Mouse (Mus musculus) forebrain, embryonic 13.5 days (tissue): ENCODE data around the gene Ncapd3. TPM values are rescaled to one million over a fixed set of nuclear protein-coding genes. Genes with fewer than 3 reads are reported as not detected.
A peak's percentile ranks its signal among the peaks of the same experiment; 100 is the strongest.

Experiments
- ATAC-seq: fragments of 200-750 bp; cut with Nextera tagmentation; 2 replicates; pipeline ENCODE4 v1.8.0; 2017
- H3K27ac ChIP-seq: fragments of 300-500 bp; sonication (generic); 2 replicates; pipeline ENCODE4 v1.5.1; 2015; ENCODE audit warnings: inconsistent platforms, mild to moderate bottlenecking, moderate library complexity
- H3K27me3 ChIP-seq: fragments of 300-500 bp; sonication (generic); 2 replicates; pipeline ENCODE4 v1.6.1; 2015; ENCODE audit warnings: mild to moderate bottlenecking, inconsistent platforms
- H3K36me3 ChIP-seq: fragments of 300-500 bp; sonication (generic); 2 replicates; pipeline ENCODE4 v1.6.1; 2015; ENCODE audit warnings: mild to moderate bottlenecking, inconsistent platforms; ENCODE audit not compliant: poor library complexity, severe bottlenecking
- H3K4me1 ChIP-seq: fragments of 300-500 bp; sonication (generic); 2 replicates; pipeline ENCODE4 v1.6.1; 2015; ENCODE audit warnings: inconsistent platforms
- H3K4me2 ChIP-seq: fragments of 300-500 bp; sonication (generic); 2 replicates; pipeline ENCODE4 v1.6.1; 2015; ENCODE audit warnings: inconsistent platforms, mild to moderate bottlenecking, moderate library complexity
- H3K4me3 ChIP-seq: fragments of 300-500 bp; sonication (generic); 2 replicates; pipeline ENCODE4 v1.5.1; 2015; ENCODE audit warnings: mild to moderate bottlenecking, inconsistent platforms
- H3K9ac ChIP-seq: fragments of 300-500 bp; sonication (generic); 2 replicates; pipeline ENCODE4 v1.6.1; 2015; ENCODE audit warnings: mild to moderate bottlenecking, inconsistent platforms
- H3K9me3 ChIP-seq: fragments of 300-500 bp; sonication (generic); replicated peaks from 2 replicates; pipeline ENCODE4 v1.6.1; 2016; ENCODE audit warnings: inconsistent platforms
- WGBS: fragments of 180-500 bp; shearing (Covaris S2); methylation state at CpG from one replicate; pipeline ENCODE4 v1.1.7; 2015; 5-methylcytosine and 5-hydroxymethylcytosine counted together
- polyA plus RNA-seq: library from polyadenylated mRNA; unstranded; fragments of >200 nt; fragmentation: Nextera tagmentation; extraction: Ambion mirVana; gene quantifications from 2 replicates; pipeline ENCODE4 v1.2.1, GENCODE M21; 2015

Ncapd3 gene
- polyA plus RNA-seq, 1 experiment from 2014 or later, result 26.5 TPM

DNA sequence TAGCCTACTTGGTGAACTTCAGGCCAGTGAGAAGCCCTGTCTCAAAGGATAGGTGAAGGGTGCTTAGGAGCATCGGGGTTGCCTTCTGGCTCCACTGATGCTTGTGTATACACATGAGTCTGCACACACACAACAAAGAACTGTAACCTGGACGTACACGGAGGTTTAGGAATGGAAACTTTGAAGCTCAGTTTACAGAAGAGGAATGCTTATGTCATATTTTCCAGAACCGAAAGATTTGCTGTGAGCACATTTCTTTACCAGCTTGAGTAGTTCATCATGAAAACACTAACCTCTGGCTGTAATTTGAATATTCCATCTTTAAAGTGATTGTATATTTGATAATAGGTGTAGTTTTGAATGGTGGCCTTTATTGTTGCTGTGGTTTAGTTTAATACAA, 40.9 kb downstream of the Ncapd3 start:
- H3K9me3 ChIP-seq, result 0 out of 2 replicates have a peak, but pooled peaks cover 4% of the 10 kb centered on the region
- no peak overlapping the region for H3K4me3 ChIP-seq
- H3K9ac ChIP-seq, result no peak overlapping the region
- 94% methylated on average over 4 of the region's 4 CpGs for WGBS
- H3K4me1 ChIP-seq, result no peaks in the 10 kb centered on the region
- H3K27ac ChIP-seq, result no peak overlapping the region
- H3K4me2 ChIP-seq, result no peak overlapping the region
- ATAC-seq, result no peak
- H3K36me3 ChIP-seq, result peaks cover 90% of the 10 kb centered on the region
- no peaks in the 10 kb centered on the region for H3K27me3 ChIP-seq

DNA sequence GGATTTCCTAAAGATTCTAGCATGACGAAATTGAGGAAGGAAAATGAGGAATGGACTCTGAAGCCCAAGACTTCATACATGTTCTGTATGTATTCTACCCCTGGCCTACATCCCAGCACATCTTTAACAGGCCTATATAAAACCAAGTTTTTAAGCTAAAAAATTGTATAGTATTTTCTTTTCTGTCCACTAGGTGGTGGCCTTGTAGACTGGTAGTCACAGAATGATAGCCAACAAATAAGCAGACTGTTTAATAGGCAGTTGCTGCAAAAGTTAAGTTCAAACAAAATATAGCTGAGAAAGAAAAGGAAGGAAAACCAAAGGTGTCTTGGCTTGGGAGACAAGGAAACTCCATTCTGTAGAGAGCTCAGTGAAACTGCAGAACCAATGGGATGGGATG, 44.7 kb downstream of the Ncapd3 start:
- Histone ChIP-seq H3K4me1 (no peaks in the 10 kb centered on the region), H3K9me3 (0 out of 2 replicates have a peak, but pooled peaks cover 3% of the 10 kb centered on the region), H3K36me3 (peaks cover 76% of the 10 kb centered on the region), H3K27me3 (no peaks in the 10 kb centered on the region), H3K4me2 (no peak overlapping the region), H3K4me3 (no peak overlapping the region), H3K27ac (no peak overlapping the region), H3K9ac (no peak overlapping the region)
- 81% methylated on average over 1 of the region's 1 CpGs for WGBS
- no peak for ATAC-seq

DNA sequence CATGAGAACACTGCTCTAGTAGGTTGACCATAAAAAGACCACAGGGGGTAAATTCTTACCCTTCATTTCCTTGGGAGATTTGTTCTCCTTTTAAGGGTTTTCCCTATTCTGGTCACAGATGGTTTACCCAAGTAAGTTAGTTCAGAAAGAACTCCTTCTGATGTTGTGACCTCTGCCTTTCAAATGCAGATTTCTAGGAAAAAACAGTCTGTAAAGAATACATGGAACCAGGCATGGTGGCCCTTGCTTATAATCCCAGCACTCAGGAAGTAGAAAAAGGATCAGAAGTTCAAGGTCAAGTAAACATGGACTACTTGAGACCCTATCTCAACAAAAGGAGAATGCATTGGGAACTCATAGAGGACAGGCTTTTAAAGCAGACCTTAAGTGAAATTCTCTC, 45.8 kb downstream of the Ncapd3 start:
- Histone ChIP-seq H3K27ac (no peak overlapping the region), H3K27me3 (no peaks in the 10 kb centered on the region), H3K4me1 (no peaks in the 10 kb centered on the region), H3K4me3 (no peak overlapping the region), H3K4me2 (no peak overlapping the region), H3K9ac (no peak overlapping the region), H3K36me3 (peaks cover 74% of the 10 kb centered on the region), H3K9me3 (no peaks in the 10 kb centered on the region)
- no peak for ATAC-seq

DNA sequence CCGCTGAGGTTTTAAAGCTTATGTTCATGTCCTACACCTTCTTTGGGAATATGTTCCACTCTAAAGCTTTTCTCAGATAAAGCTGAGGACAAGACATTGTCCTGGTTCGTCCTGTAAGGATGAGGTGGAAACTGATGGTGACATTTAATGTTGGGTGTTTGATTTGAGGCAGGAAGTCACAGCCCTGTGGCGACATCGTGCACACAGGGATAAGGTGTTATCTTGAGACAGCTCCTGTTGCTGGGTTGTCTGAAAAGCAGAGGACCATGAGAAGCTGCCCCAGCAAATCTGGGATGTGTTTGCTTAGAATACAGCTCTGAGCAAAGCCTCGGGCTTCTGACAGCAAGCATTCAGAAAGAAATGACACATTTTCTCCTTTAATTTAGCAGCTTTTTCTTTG, 56.3 kb downstream of the Ncapd3 start:
- Histone ChIP-seq H3K36me3 (peaks cover 97% of the 10 kb centered on the region), H3K4me1 (no peaks in the 10 kb centered on the region), H3K9me3 (no peaks in the 10 kb centered on the region), H3K9ac (no peak overlapping the region), H3K27ac (no peak overlapping the region), H3K4me2 (no peak overlapping the region), H3K4me3 (no peak overlapping the region), H3K27me3 (no peaks in the 10 kb centered on the region)
- 94% methylated on average over 5 of the region's 5 CpGs for WGBS
- no peak for ATAC-seq

DNA sequence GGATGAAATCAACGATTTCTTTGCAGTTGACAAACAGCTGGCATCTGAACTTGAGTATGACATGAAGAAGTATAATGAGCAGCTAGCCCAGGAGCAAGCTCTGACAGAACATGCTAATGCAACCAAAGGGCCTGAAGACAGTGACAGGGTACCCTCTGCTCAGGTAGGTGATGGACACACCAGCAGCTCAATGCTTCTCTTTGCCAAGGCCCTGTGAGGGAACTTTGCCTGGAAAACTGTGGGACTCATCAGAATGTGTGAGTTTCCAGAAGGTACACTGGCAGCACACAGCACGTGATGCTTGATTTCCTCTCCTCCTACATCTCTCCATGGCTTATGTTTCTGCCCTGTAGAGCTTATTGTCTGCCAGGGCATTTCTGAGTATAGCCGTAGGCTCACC, 57.4 kb downstream of the Ncapd3 start:
- Histone ChIP-seq H3K27ac (no peak overlapping the region), H3K36me3 (peaks cover 97% of the 10 kb centered on the region), H3K4me3 (no peak overlapping the region), H3K9ac (no peak overlapping the region), H3K9me3 (no peaks in the 10 kb centered on the region), H3K4me2 (no peak overlapping the region), H3K27me3 (no peaks in the 10 kb centered on the region), H3K4me1 (no peaks in the 10 kb centered on the region)
- ATAC-seq, result no peak
- WGBS, result 98% methylated on average over 3 of the region's 3 CpGs

DNA sequence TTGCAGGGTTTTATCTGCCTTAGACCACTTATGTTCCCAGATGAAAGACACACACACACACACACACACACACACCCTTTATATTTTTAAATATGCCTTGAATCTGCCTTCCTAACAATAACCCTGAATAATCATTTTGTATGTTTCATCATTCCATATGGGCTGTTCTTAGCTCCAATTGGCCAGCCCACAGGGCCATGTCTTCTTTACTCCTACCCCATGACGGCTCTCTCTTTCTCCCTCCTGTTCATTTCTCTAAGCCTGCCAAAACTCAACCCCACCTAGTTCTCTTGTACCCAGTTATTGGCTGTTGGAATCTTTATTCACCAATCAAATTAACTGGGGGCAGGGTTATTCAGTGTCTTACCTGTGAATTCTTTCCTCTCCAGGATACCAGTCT, 60.2 kb downstream of the Ncapd3 start:
- Histone ChIP-seq H3K9me3 (no peaks in the 10 kb centered on the region), H3K36me3 (peaks cover 95% of the 10 kb centered on the region), H3K27ac (peak overlapping the region; percentile 40; the same call in 1 of the 2 replicates), H3K9ac (no peak overlapping the region), H3K4me2 (no peak overlapping the region), H3K4me1 (no peaks in the 10 kb centered on the region), H3K4me3 (no peak overlapping the region), H3K27me3 (no peaks in the 10 kb centered on the region)
- no peak for ATAC-seq
- WGBS, result 93% methylated on average over 1 of the region's 1 CpGs

DNA sequence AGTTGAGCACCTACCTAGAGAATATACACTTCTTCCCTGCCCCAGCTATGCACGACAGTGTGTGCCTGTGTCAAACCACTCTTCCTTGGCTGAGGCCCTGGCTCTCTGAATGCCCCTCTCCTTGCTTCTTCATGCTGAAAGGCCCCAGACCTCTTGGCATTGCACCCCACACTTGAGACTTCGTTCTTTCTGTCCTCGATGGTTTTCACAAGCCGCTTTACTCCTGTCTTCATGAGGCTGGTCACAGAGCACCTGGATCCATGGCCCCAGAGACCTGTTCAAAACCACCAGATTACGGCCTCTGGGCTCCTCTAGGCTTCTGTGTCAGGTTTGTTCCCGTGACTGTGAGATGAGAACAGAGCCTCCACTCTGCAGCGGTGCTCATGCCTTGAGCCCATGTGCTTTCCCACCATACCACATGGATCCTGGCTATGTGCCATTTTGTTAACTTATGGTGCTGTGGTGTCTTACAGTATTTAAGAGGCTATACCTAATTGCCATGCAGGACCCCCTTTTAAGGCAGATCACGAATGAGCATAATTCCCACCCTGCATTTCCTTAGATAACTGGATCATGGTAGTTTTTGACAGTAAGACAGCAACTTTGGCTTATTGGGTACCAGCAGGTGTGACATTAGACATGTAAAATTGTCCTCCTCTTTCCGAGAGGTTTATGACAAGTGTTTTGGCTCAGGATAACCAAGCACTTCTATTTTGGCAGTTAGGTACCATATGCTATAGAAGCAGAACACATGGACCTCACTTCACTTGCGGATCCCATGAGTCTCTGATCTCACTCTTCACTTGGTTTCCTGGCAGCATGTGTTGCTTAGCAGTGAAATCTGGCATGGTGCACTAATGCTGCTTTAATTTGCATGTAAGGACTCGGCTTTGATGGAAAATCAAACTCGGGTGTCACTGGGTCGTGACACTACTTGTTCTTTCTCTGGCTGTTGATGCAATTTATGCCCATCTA, 61.1 kb downstream of the Ncapd3 start:
- Histone ChIP-seq H3K4me2 (no peak overlapping the region), H3K4me3 (no peak overlapping the region), H3K9ac (no peak overlapping the region), H3K27me3 (no peaks in the 10 kb centered on the region), H3K36me3 (peaks cover 95% of the 10 kb centered on the region), H3K9me3 (no peaks in the 10 kb centered on the region), H3K27ac (peak overlapping the region; percentile 65), H3K4me1 (no peaks in the 10 kb centered on the region)
- WGBS, result 88% methylated on average over 13 of the region's 13 CpGs
- peak; percentile 78 for ATAC-seq

DNA sequence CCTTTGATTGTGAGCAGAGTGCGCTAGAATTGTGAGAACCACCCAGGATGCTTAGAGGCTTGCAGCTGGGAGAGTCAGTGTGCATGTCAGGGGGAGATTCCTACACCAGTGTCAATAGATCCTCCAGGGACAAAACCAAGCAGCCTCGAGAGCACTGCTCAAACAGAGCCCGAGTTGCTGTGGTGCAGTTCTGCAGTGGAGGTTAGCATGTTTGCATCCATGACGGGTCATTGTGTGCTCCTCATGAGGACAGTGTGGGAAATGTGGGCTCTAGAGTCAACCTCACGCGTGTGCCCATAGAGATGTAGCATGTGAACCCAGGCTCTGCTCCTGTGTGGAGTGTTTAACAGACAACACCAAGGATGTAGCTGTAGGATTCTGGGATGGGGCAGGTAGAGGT, 62.9 kb downstream of the Ncapd3 start:
- H3K4me1 ChIP-seq, result no peaks in the 10 kb centered on the region
- H3K9me3 ChIP-seq, result no peaks in the 10 kb centered on the region
- H3K4me3 ChIP-seq, result no peak overlapping the region
- H3K36me3 ChIP-seq, result peaks cover 92% of the 10 kb centered on the region
- H3K4me2 ChIP-seq, result no peak overlapping the region
- ATAC-seq, result no peak
- H3K27ac ChIP-seq, result no peak overlapping the region
- H3K9ac ChIP-seq, result no peak overlapping the region
- WGBS, result 82% methylated on average over 6 of the region's 6 CpGs
- no peaks in the 10 kb centered on the region for H3K27me3 ChIP-seq

DNA sequence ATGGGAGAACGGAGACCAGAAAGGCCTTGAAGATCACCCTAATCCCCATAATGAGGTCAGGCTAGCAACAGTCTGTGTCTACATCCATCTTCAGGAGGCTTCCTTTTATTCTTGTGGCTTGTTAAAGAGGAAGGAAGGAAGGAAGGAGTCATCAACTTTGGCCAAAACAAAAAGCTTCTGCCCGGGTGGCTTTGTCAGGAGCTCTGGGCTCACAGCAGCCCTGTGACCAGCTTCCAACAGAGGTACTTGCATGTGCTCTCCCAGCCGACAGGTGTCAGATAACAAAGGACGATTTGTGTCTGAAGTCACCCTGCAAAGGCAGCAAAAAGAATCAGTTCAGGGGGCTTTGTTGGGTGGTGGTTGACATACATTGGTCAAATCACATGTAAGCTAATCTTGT, 68.1 kb downstream of the Ncapd3 start:
- no peak overlapping the region for H3K27ac ChIP-seq
- no peak overlapping the region for H3K4me3 ChIP-seq
- H3K27me3 ChIP-seq, result no peaks in the 10 kb centered on the region
- H3K9ac ChIP-seq, result no peak overlapping the region
- ATAC-seq, result no peak
- no peaks in the 10 kb centered on the region for H3K9me3 ChIP-seq
- peaks cover 92% of the 10 kb centered on the region for H3K36me3 ChIP-seq
- no peaks in the 10 kb centered on the region for H3K4me1 ChIP-seq
- H3K4me2 ChIP-seq, result no peak overlapping the region
- 16% methylated on average over 4 of the region's 4 CpGs for WGBS

DNA sequence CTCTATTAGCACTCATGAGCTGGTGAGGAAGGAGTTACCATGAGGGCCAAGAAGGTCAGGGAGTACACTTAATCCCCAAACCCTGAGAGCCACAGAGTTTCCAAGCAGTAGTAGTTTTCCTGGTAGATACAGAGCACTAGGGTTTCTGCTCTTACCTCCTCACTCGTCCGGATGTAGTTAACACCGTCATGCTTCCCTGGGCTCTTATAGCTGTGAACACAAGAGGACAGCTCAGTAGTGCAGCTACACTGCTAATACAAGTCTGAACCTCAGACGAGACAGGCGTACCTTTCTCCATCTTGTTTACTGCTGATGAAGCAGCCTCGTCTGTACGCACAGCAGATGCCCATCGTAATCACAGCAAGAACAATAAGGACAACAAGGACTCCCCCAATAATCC, 68.6 kb downstream of the Ncapd3 start:
- peaks cover 94% of the 10 kb centered on the region for H3K36me3 ChIP-seq
- H3K27me3 ChIP-seq, result no peaks in the 10 kb centered on the region
- 0 out of 2 replicates have a peak overlapping the region, but pooled peaks have one; percentile 4 for H3K27ac ChIP-seq
- H3K9me3 ChIP-seq, result no peaks in the 10 kb centered on the region
- H3K4me1 ChIP-seq, result no peaks in the 10 kb centered on the region
- no peak overlapping the region for H3K9ac ChIP-seq
- H3K4me2 ChIP-seq, result no peak overlapping the region
- 74% methylated on average over 8 of the region's 8 CpGs for WGBS
- ATAC-seq, result no peak
- H3K4me3 ChIP-seq, result no peak overlapping the region

DNA sequence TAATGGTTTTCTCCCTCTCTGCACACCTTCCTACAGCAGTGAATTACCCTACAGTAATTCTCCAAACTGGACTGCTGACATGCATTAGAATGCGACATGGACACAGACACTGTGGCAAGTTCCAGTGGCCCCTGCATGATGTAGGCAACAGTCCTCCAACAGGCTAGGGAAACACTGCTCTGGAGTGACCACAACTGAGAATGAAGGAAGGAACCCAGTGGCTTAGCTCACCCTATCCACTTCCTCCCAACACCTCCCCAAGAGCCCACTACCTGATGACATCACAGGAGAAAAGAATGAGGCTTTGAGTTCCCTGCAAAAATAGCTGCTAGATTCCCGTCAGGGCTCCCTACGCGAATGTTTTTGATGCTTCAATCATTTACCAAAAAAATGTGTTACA, 69.5 kb downstream of the Ncapd3 start:
- H3K36me3 ChIP-seq, result peaks cover 94% of the 10 kb centered on the region
- no peak for ATAC-seq

DNA sequence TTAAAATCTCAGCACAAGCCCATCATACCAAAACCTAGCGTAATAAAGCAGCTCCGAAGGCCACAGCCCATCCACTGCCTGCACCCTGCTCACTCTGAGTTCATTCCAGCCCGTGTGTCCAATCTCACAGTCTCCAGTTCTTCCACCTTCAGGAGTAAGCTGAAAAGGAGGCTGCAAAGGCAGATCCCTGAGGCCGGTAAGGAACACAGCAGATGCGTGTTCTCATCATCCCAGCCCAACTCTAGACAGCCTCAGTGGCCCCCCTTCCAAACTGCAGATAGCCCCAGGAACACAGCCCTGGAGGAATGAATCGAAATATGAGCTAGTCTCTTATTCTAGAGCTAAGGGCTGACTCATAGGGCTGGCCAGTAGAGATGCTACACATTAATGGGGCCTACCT, 71.5 kb downstream of the Ncapd3 start:
- 93% methylated on average over 6 of the region's 6 CpGs for WGBS
- H3K36me3 ChIP-seq, result peaks cover 91% of the 10 kb centered on the region
- H3K9ac ChIP-seq, result no peak overlapping the region
- H3K27ac ChIP-seq, result no peak overlapping the region
- no peak overlapping the region for H3K4me2 ChIP-seq
- H3K9me3 ChIP-seq, result no peaks in the 10 kb centered on the region
- H3K4me1 ChIP-seq, result no peaks in the 10 kb centered on the region
- no peak overlapping the region for H3K4me3 ChIP-seq
- ATAC-seq, result no peak
- no peaks in the 10 kb centered on the region for H3K27me3 ChIP-seq

More for the DNA sequence above, 69.5 kb downstream of the Ncapd3 start:
- no peak overlapping the region for H3K4me2 ChIP-seq
- no peak overlapping the region for H3K9ac ChIP-seq
- WGBS, result 86% methylated on average over 4 of the region's 4 CpGs
- no peaks in the 10 kb centered on the region for H3K9me3 ChIP-seq
- no peak overlapping the region for H3K4me3 ChIP-seq
- H3K27me3 ChIP-seq, result no peaks in the 10 kb centered on the region
- H3K4me1 ChIP-seq, result no peaks in the 10 kb centered on the region
- H3K27ac ChIP-seq, result no peak overlapping the region
